Mouse (Mus musculus) bone marrow, adult 2 months (tissue): ENCODE measurements at regions not wholly inside any gene's neighbourhood (a gene's known extent, or its start where the extent isn't known, plus 50 kb on each side); places are given as distances from the start of the nearest gene placed in this dataset.

ENCODE experiments used
- H3K27ac ChIP-seq: fragments of 200-500 bp; 2 replicates; pipeline ENCODE4 v1.5.1; 2012; ENCODE audit warnings: low read depth, mild to moderate bottlenecking, control low read depth, inconsistent platforms, low read length; ENCODE audit not compliant: control insufficient read depth, poor library complexity, insufficient read depth
- H3K4me1 ChIP-seq: fragments of 200-500 bp; 2 replicates; pipeline ENCODE4 v1.6.1; 2011; ENCODE audit warnings: low read length; ENCODE audit not compliant: control insufficient read depth, insufficient read depth
- H3K4me3 ChIP-seq: fragments of 200-500 bp; replicated peaks from 2 replicates; pipeline ENCODE3; 2011; ENCODE audit warnings: mild to moderate bottlenecking, low read depth, low read length, control low read depth; ENCODE audit not compliant: control insufficient read depth
- CTCF ChIP-seq: fragments of 200-500 bp; IDR thresholded peaks from 2 replicates; pipeline ENCODE4 v1.5.1; 2011; ENCODE audit warnings: low read length, control low read depth; ENCODE audit not compliant: control insufficient read depth, insufficient read depth
- POLR2A ChIP-seq: fragments of 200-500 bp; IDR thresholded peaks from 2 replicates; pipeline ENCODE4 v1.6.1; 2011; ENCODE audit warnings: low read depth, mild to moderate bottlenecking, control low read depth, low read length, borderline replicate concordance; ENCODE audit not compliant: control insufficient read depth
- WGBS: fragments of 180-500 bp; shearing (Covaris S2); methylation state at CpG from one replicate; pipeline ENCODE4 v1.1.7; 2018; 5-methylcytosine and 5-hydroxymethylcytosine counted together

DNA sequence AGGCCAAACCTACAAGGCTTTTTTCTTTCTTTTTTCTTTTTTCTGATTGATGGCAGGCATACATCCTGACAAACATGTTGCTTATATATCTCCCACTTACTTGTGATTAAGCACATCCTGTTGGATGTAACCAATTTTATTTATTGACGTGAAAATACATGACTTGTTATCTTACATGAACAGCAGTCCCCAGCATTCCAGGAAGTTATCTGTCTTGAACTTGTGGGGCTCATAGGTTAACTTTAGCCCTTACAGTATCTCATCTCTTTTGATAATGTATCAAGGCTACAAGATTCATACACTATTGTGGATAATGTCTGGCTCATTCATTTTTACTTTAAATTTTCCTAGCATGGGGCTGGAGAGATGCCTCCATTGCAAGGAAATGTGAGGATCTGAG, 852.0 kb upstream of the Agtr1b start:
- TF ChIP-seq CTCF (no peak), POLR2A (no peak)
- no peak overlapping the region for H3K27ac ChIP-seq
- H3K4me3 ChIP-seq = no peak overlapping the region
- no peaks in the 10 kb centered on the region for H3K4me1 ChIP-seq
- WGBS = 65% methylated on average over 1 of the region's 1 CpGs

- Histone ChIP-seq H3K4me3 (no peak overlapping the region), H3K4me1 (no peaks in the 10 kb centered on the region), H3K27ac (no peak overlapping the region)
- TF ChIP-seq CTCF (no peak), POLR2A (no peak)
- 47% methylated on average over 2 of the region's 2 CpGs for WGBS
Measured at GRCm38 (mm10) chr3:21241184-21241583, 835.3 kb upstream of the Tbl1xr1 start.

- no peak for TF ChIP-seq POLR2A
- no peak for TF ChIP-seq CTCF
- 69% methylated on average over 1 of the region's 1 CpGs for WGBS
- no peaks in the 10 kb centered on the region for H3K4me1 ChIP-seq
- H3K27ac ChIP-seq = no peak overlapping the region
- no peak overlapping the region for H3K4me3 ChIP-seq
Measured at GRCm38 (mm10) chr3:21256129-21256760, 820.2 kb upstream of the Tbl1xr1 start.

GRCm38 (mm10) chr3:21263317-21263716, 813.1 kb upstream of the Tbl1xr1 start:
- no peak for TF ChIP-seq CTCF
- no peak for TF ChIP-seq POLR2A
- 78% methylated on average over 2 of the region's 2 CpGs for WGBS
- Histone ChIP-seq H3K4me1 (no peaks in the 10 kb centered on the region), H3K4me3 (no peak overlapping the region), H3K27ac (no peak overlapping the region)

DNA sequence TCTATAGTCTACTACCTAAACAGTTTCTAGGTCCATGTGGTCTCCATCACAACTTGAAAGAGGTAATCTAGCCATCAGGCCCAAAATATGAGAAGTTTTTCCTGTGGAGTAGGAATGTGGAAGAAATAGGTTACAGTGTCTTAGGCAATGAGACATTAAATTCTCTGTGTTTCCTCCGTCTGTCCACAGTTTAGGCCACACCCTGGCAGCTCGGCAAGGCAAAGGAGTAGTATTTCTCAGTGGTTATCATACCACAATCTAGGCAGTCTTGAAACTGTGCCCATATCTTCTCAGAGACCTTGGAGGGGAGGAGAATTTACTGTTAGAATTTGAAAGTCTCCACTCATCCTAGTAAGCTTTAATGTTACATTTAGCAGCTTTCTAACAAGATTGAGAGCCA, 811.0 kb upstream of the Tbl1xr1 start:
- Histone ChIP-seq H3K4me1 (no peaks in the 10 kb centered on the region), H3K27ac (no peak overlapping the region), H3K4me3 (no peak overlapping the region)
- WGBS = 14% methylated on average over 2 of the region's 2 CpGs
- TF ChIP-seq POLR2A (no peak), CTCF (no peak)

DNA sequence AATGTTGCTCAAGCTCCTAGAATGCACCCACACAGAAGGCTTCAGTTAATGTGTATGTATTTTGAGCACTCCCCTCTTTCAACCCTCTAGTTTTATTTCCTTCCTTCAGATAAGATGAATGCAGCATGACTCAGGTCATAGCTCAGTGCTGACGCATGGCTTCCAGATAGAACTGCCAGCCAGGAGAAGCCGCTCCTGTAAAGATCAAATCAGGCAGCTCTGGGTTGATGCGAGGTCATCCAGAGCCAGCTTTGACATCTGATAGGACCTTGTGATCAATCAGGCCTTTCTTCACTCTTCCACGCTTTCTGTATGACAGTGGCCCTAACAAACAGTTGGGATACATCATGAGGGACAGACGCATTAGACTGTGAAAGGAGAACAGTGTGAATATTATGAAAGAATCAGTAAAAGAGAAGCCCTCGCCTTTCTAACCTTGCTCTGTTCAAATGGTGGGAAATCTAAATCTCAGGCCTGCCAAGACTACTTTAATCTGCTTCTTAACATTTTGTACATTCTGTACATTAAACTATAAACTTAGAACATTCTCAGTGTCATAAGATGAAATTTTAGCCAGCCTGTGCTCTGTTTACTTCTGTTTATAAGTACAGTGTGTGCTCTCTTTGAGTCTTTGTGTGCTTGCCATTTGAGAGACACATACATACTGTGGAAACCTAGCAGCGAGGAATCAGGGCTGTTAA, 807.9 kb upstream of the Tbl1xr1 start:
- Histone ChIP-seq H3K27ac (no peak overlapping the region), H3K4me3 (no peak overlapping the region), H3K4me1 (no peaks in the 10 kb centered on the region)
- WGBS = 54% methylated on average over 7 of the region's 7 CpGs
- no peak for TF ChIP-seq POLR2A
- TF ChIP-seq CTCF = no peak

GRCm38 (mm10) chr3:21269130-21269440, 807.4 kb upstream of the Tbl1xr1 start:
- H3K27ac ChIP-seq = no peak overlapping the region
- WGBS = 42% methylated on average over 2 of the region's 2 CpGs
- H3K4me1 ChIP-seq = no peaks in the 10 kb centered on the region
- no peak for TF ChIP-seq POLR2A
- no peak for TF ChIP-seq CTCF
- no peak overlapping the region for H3K4me3 ChIP-seq

DNA sequence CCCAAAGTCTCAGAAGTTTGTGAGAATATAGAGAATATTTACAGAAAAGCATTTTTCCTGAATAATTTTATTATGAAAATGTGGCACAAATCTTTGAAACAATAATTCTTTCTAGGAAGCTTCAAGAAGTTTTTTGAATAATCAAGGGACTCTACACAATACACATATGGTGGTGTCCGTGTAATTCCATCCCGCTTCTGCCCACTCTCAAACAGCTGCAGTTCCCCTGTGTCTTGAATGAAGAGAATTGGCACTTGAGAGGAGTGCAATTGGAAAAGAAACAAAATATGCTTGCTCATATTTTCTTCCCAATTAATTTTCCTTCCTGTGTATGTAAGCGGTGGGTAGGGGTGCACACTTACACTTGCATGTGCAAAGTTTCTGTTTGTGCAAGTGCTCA, 805.7 kb upstream of the Tbl1xr1 start:
- Histone ChIP-seq H3K4me3 (no peak overlapping the region), H3K4me1 (no peaks in the 10 kb centered on the region), H3K27ac (no peak overlapping the region)
- TF ChIP-seq CTCF = no peak
- TF ChIP-seq POLR2A = no peak
- WGBS = 82% methylated on average over 3 of the region's 3 CpGs

DNA sequence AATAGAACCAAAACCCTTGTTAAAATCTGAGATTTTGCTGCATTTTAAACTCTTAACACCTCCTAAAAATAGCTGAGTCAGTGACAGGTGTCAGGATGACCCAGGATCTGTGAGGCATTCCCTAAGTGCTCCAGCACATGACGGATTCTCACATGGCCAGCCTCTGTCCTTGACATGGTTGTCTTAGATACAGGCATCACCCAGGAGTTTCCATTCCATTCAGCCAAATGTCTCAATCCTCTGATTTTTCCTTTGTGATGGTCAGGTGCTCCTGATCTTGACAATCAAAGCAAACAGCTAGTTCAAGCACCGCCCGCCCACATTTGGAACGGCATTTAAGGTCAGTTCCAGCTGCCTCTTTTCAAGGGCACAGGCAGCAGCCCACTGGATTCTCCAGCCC, 804.2 kb upstream of the Tbl1xr1 start:
- WGBS = 84% methylated on average over 4 of the region's 4 CpGs
- TF ChIP-seq CTCF (no peak), POLR2A (no peak)

More for the DNA sequence above, 804.2 kb upstream of the Tbl1xr1 start:
- Histone ChIP-seq H3K4me1 (no peaks in the 10 kb centered on the region), H3K27ac (no peak overlapping the region), H3K4me3 (no peak overlapping the region)
